49 mouse cellular contexts compared by ENCODE assay signal in genomic region chr3:95569585-95569984, GRCm38 (mm10). TPM values are rescaled to one million over a fixed set of nuclear protein-coding genes. Genes with fewer than 3 reads are reported as not detected.
"Had no signal": no experiment of that assay in that cellular context is flagged by ENCODE, and none has a peak within 500 bp of the region (broad histone marks: within the 10 kb centered on the region; RNA-seq: fewer than 3 reads in every experiment).

No protein-coding gene starts in this region.

- H3K4me1 ChIP-seq: heart, embryonic 12.5 days; heart, embryonic 13.5 days; heart, embryonic 15.5 days; hindbrain, embryonic 10.5 days; hindbrain, embryonic 12.5 days; hindbrain, embryonic 13.5 days; hindbrain, embryonic 15.5 days; intestine, embryonic 15.5 days; kidney, embryonic 15.5 days had no signal

- H3K27ac ChIP-seq: heart, embryonic 13.5 days; heart, embryonic 15.5 days; hindbrain, embryonic 10.5 days; hindbrain, embryonic 12.5 days; hindbrain, embryonic 13.5 days; hindbrain, embryonic 14.5 days; hindbrain, embryonic 15.5 days; hindbrain, postnatal 0 days; intestine, embryonic 15.5 days; kidney, embryonic 15.5 days; kidney, postnatal 0 days; layer of hippocampus, adult 2 months; left cerebral cortex, adult 2 months had no signal

- H3K4me3 ChIP-seq: heart, embryonic 12.5 days; heart, embryonic 13.5 days; heart, embryonic 15.5 days; hindbrain, embryonic 10.5 days; hindbrain, embryonic 12.5 days; hindbrain, embryonic 13.5 days; hindbrain, embryonic 15.5 days; intestine, embryonic 15.5 days; kidney, embryonic 15.5 days; layer of hippocampus, adult 2 months; left cerebral cortex, adult 2 months had no signal

- DNase-seq: heart, postnatal 10 days; heart, postnatal 14 days; heart, postnatal 36 days; heart, postnatal 4 days; kidney, adult 11 months; kidney, adult 18-20 months; kidney, adult 2 months; kidney, adult 8-10 months; kidney, adult 9 months; kidney, postnatal 10 days; kidney, postnatal 14 days; kidney, postnatal 25 days; kidney, postnatal 36 days; kidney, postnatal 4 days; layer of hippocampus, adult 9-11 months; layer of hippocampus, postnatal 36 days had no signal

- H3K27me3 ChIP-seq: heart, embryonic 12.5 days; heart, embryonic 13.5 days; heart, embryonic 15.5 days; hindbrain, embryonic 12.5 days; hindbrain, embryonic 13.5 days; hindbrain, embryonic 15.5 days; intestine, embryonic 15.5 days; kidney, embryonic 15.5 days had no signal

- H3K9me3 ChIP-seq: heart, embryonic 12.5 days; heart, embryonic 13.5 days; heart, embryonic 15.5 days; hindbrain, embryonic 10.5 days; hindbrain, embryonic 12.5 days; hindbrain, embryonic 13.5 days; hindbrain, embryonic 15.5 days; intestine, embryonic 15.5 days; kidney, embryonic 15.5 days had no signal

- H3K4me2 ChIP-seq: heart, embryonic 11.5 days; heart, embryonic 12.5 days; heart, embryonic 13.5 days; heart, embryonic 15.5 days; hindbrain, embryonic 12.5 days; hindbrain, embryonic 13.5 days; hindbrain, embryonic 14.5 days; hindbrain, embryonic 15.5 days; intestine, embryonic 15.5 days; kidney, embryonic 15.5 days had no signal

- H3K36me3 ChIP-seq: heart, embryonic 12.5 days; heart, embryonic 13.5 days; heart, embryonic 15.5 days; hindbrain, embryonic 10.5 days; hindbrain, embryonic 12.5 days; hindbrain, embryonic 13.5 days; hindbrain, embryonic 15.5 days; intestine, embryonic 15.5 days; kidney, embryonic 15.5 days had no signal

- H3K9ac ChIP-seq: heart, embryonic 12.5 days; heart, embryonic 13.5 days; heart, embryonic 15.5 days; hindbrain, embryonic 12.5 days; hindbrain, embryonic 13.5 days; hindbrain, embryonic 14.5 days; hindbrain, embryonic 15.5 days; intestine, embryonic 15.5 days; kidney, embryonic 15.5 days had no signal

RNA-seq across cellular contexts. Expression of gene Hormad1, which starts 10.1 kb away (rescaled TPM):
- total RNA-seq: heart, postnatal 10 days; heart, postnatal 14 days; heart, postnatal 25 days; heart, postnatal 36 days; heart, postnatal 4 days; hematopoietic stem cell, adult 5-6 weeks; hindbrain, postnatal 0 days; layer of hippocampus, adult 18-20 months; layer of hippocampus, adult 2 months; layer of hippocampus, adult 8-10 months; layer of hippocampus, postnatal 10 days; layer of hippocampus, postnatal 14 days; layer of hippocampus, postnatal 25 days; layer of hippocampus, postnatal 36 days; left cerebral cortex, adult 18-20 months; left cerebral cortex, adult 2 months had no signal
- polyA plus RNA-seq: heart, embryonic 11.5 days; heart, embryonic 12.5 days; heart, embryonic 13.5 days; heart, embryonic 14.5 days; heart, embryonic 15.5 days; heart, embryonic 16.5 days; heart, postnatal 0 days; hindbrain, embryonic 10.5 days; hindbrain, embryonic 11.5 days; hindbrain, embryonic 12.5 days; hindbrain, embryonic 13.5 days; hindbrain, embryonic 14.5 days; hindbrain, embryonic 15.5 days; hindbrain, embryonic 16.5 days; hindbrain, postnatal 0 days; inflammation-experienced regulatory T-cells, adult 6 months; intestine, embryonic 15.5 days; intestine, postnatal 0 days; kidney, adult 2 months; kidney, embryonic 14.5 days; kidney, embryonic 15.5 days; kidney, embryonic 16.5 days; kidney, postnatal 0 days; large intestine, adult 2 months had no signal
